Mouse (Mus musculus) intestine, embryonic 15.5 days (tissue): Measurements from ENCODE around the gene Rnase4. TPM values are rescaled to one million over a fixed set of nuclear protein-coding genes. Genes with fewer than 3 reads are reported as not detected.

Experiments used
- polyA plus RNA-seq: library from polyadenylated mRNA; unstranded; fragments of >200 nt; fragmentation: Nextera tagmentation; extraction: Ambion mirVana; gene quantifications from 2 replicates; pipeline ENCODE4 v1.2.1, GENCODE M21; 2015

The Rnase4 gene
- polyA plus RNA-seq, 1 experiment from 2014 or later = 209 TPM

Other genes starting within 250 kb of the Rnase4 start
- gene Tep1, start 220.5 kb upstream of the Rnase4 start, polyA plus RNA-seq = 10.4 and 13.3 TPM in 2 replicates
- 0.23 and 0.29 TPM in 2 replicates for gene Klhl33, start 193.6 kb upstream of the Rnase4 start, polyA plus RNA-seq
- gene Osgep, start 166.2 kb upstream of the Rnase4 start, polyA plus RNA-seq = 134 and 136 TPM in 2 replicates
- gene Apex1, start 166.1 kb upstream of the Rnase4 start, polyA plus RNA-seq = 236 and 265 TPM in 2 replicates
- 65.5 and 67.5 TPM in 2 replicates for gene Pip4p1, start 160.2 kb upstream of the Rnase4 start, polyA plus RNA-seq
- 96.6 and 99.1 TPM in 2 replicates for gene Pnp, start 160.0 kb upstream of the Rnase4 start, polyA plus RNA-seq
- not detected in 2 replicates for gene Gm49342, start 146.6 kb upstream of the Rnase4 start, polyA plus RNA-seq
- 2.6 and 3.0 TPM in 2 replicates for gene Pnp2, start 135.1 kb upstream of the Rnase4 start, polyA plus RNA-seq
- gene Rnase10, start 83.3 kb upstream of the Rnase4 start, polyA plus RNA-seq = 0.33 and 0.43 TPM in 2 replicates
- not detected in 2 replicates for gene Rnase9, start 49.2 kb upstream of the Rnase4 start, polyA plus RNA-seq
- not detected in 2 replicates for gene Rnase11, start 40.9 kb upstream of the Rnase4 start, polyA plus RNA-seq
- 0.48 and 0.68 TPM in 2 replicates for gene Rnase12, start 33.4 kb upstream of the Rnase4 start, polyA plus RNA-seq
- gene Olfr750, start 16.6 kb upstream of the Rnase4 start, polyA plus RNA-seq = not detected in 2 replicates
- 51.6 and 73.0 TPM in 2 replicates for gene Ang, start 73 bp downstream of the Rnase4 start, polyA plus RNA-seq
- not detected in 2 replicates for gene Eddm3b, start 23.3 kb downstream of the Rnase4 start, polyA plus RNA-seq
- gene Rnase6, start 32.8 kb downstream of the Rnase4 start, polyA plus RNA-seq = 1.3 and 2.0 TPM in 2 replicates
- gene Rnase1, start 55.7 kb downstream of the Rnase4 start, polyA plus RNA-seq = 27.9 and 88.1 TPM in 2 replicates
- gene Rnase2b, start 71.2 kb downstream of the Rnase4 start, polyA plus RNA-seq = not detected in 2 replicates
- not detected in 2 replicates for gene Ang2, start 108.1 kb downstream of the Rnase4 start, polyA plus RNA-seq
- not detected in 2 replicates for gene Ear14, start 112.3 kb downstream of the Rnase4 start, polyA plus RNA-seq
- not detected in 2 replicates for gene Rnase2a, start 165.0 kb downstream of the Rnase4 start, polyA plus RNA-seq